Mouse (Mus musculus): ENCODE data around the gene Hcfc1r1. TPM values are rescaled to one million over a fixed set of nuclear protein-coding genes. Genes with fewer than 3 reads are reported as not detected.

The Hcfc1r1 gene
- 100 to 1,000 TPM; 214 to 238 TPM for total RNA-seq (2021)

- peak; percentile 93 for DNase-seq
These were observed at the start of gene Hcfc1r1, which contains the start of gene Thoc6 for GRCm38 (mm10) chr17:23673424-23674073. Gene Hcfc1r1, plus strand, starts transcription at chr17:23673596. Gene Thoc6, minus strand, starts transcription at chr17:23673882.

- DNase-seq: no peak
These were observed 45.6 kb upstream of the Hcfc1r1 start for GRCm38 (mm10) chr17:23627813-23628212.

GRCm38 (mm10) chr17:23630195-23631020 is 43.0 kb upstream of the Hcfc1r1 start:
- DNase-seq: peak; percentile 90

- DNase-seq: no peak
These were observed 42.2 kb upstream of the Hcfc1r1 start for GRCm38 (mm10) chr17:23631241-23631640.

- DNase-seq: peak; percentile 43
These were observed 28.5 kb upstream of the Hcfc1r1 start, which contains the start of gene Mmp25 for GRCm38 (mm10) chr17:23644613-23645495. Gene Mmp25, minus strand, starts transcription at chr17:23645277.

GRCm38 (mm10) chr17:23645894-23646293 is 27.5 kb upstream of the Hcfc1r1 start:
- DNase-seq: no peak

- DNase-seq: no peak
These were observed 22.0 kb upstream of the Hcfc1r1 start for GRCm38 (mm10) chr17:23651363-23651762.

- DNase-seq: no peak
These were observed 20.1 kb upstream of the Hcfc1r1 start for GRCm38 (mm10) chr17:23653324-23653723.

GRCm38 (mm10) chr17:23654001-23654400 is 19.4 kb upstream of the Hcfc1r1 start:
- DNase-seq: no peak

- no peak for DNase-seq
These were observed 19.0 kb upstream of the Hcfc1r1 start for GRCm38 (mm10) chr17:23654410-23654809.

- no peak for DNase-seq
These were observed 14.9 kb upstream of the Hcfc1r1 start for GRCm38 (mm10) chr17:23658450-23658849.

GRCm38 (mm10) chr17:23660117-23660875 is 13.1 kb upstream of the Hcfc1r1 start, which contains the start of gene Bicdl2:
Gene Bicdl2, plus strand, starts transcription at chr17:23660506.
- peak; percentile 49 for DNase-seq

GRCm38 (mm10) chr17:23660876-23661200 is 12.6 kb upstream of the Hcfc1r1 start:
- DNase-seq: no peak

GRCm38 (mm10) chr17:23661526-23661925 is 11.9 kb upstream of the Hcfc1r1 start:
- peak; percentile 42 for DNase-seq

- no peak for DNase-seq
These were observed 8.8 kb upstream of the Hcfc1r1 start for GRCm38 (mm10) chr17:23664556-23665021.

GRCm38 (mm10) chr17:23665511-23665910 is 7.9 kb upstream of the Hcfc1r1 start:
- DNase-seq: no peak

- DNase-seq: no peak
These were observed 2.8 kb upstream of the Hcfc1r1 start for GRCm38 (mm10) chr17:23670516-23671074.

GRCm38 (mm10) chr17:23671519-23671918 is 1.9 kb upstream of the Hcfc1r1 start:
- no peak for DNase-seq

- DNase-seq: no peak
These were observed 635 bp upstream of the Hcfc1r1 start for GRCm38 (mm10) chr17:23672761-23673160.

- peak; percentile 66 for DNase-seq
These were observed 1.0 kb downstream of the Hcfc1r1 start for GRCm38 (mm10) chr17:23674271-23674952.

- DNase-seq: peak; percentile 78
These were observed 1.7 kb downstream of the Hcfc1r1 start for GRCm38 (mm10) chr17:23675127-23675526.

Measured in heart, postnatal 4 days (tissue).